Mouse (Mus musculus) E14TG2a.4 (cell line): ENCODE results near the gene Serpinb1b.

ENCODE experiments used
- CTCF ChIP-seq: conservative IDR thresholded peaks from 2 replicates; pipeline ENCODE4 v1.5.1; 2014; ENCODE audit warnings: low read length
- NANOG ChIP-seq: IDR thresholded peaks from 2 replicates; pipeline ENCODE4 v1.6.1; 2014; ENCODE audit warnings: borderline replicate concordance, low read length, mixed read lengths
- POU5F1 ChIP-seq: IDR thresholded peaks from 2 replicates; pipeline ENCODE4 v1.6.1; 2014; ENCODE audit warnings: low read length, borderline replicate concordance

DNA sequence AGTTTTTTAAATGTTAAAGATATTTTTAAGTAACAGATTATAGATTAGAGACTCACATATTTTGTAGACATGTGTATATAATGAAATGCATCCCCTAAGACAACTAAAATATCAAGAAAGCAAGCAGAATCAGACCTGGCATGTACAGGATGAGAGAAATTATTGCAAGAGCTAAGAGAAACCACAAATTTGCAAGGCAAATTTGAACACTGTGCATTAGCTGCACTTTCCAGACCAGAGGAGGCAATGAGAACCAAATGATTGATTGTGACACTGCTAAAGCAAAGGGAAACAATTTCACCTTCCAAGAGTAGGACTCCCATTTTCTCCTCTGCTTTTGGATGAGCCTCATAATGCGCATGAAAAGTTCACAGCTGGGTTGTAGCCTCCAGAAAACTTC, 17.2 kb downstream of the Serpinb1b start:
- TF ChIP-seq CTCF (no peak), NANOG (no peak), POU5F1 (no peak)
